Mouse (Mus musculus): ENCODE measurements around the gene Cux2. TPM values are rescaled to one million over a fixed set of nuclear protein-coding genes. Genes with fewer than 3 reads are reported as not detected.

The Cux2 gene
- polyA plus RNA-seq, 1 experiment from 2014 or later, result 27.3 TPM

DNA sequence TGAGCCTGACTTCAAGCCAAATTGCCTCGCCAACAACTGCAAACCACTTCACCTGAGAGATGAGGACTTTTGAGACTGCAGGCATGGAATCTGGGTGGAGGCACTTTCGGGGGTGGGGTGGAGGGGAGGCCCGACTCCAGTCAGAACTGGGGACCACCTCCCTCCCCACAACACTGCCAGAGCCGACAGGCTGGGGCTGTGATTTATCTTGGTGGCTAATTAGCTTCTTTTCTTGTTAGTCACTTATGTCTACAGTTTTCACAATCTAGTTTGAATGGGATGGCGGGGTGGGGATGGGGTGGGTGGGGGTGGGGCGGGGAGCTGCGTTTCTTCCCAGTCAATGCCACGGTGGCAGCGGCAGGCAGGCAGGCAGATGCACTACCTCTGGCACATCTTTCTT is 125.5 kb downstream of the Cux2 start:
- ATAC-seq (replicated peaks), result no peak
- H3K4me3 ChIP-seq, result no peak overlapping the region
- H3K36me3 ChIP-seq (replicated peaks), result no peaks in the 10 kb centered on the region
- H3K4me2 ChIP-seq, result no peak overlapping the region
- 0 out of 2 replicates have a peak, but pooled peaks cover 4% of the 10 kb centered on the region for H3K27me3 ChIP-seq (replicated peaks)
- no peaks in the 10 kb centered on the region for H3K9me3 ChIP-seq
- WGBS, result 21% methylated on average over 9 of the region's 9 CpGs
- H3K9ac ChIP-seq, result no peak overlapping the region
- H3K27ac ChIP-seq, result no peak overlapping the region
- peaks cover 44% of the 10 kb centered on the region for H3K4me1 ChIP-seq

DNA sequence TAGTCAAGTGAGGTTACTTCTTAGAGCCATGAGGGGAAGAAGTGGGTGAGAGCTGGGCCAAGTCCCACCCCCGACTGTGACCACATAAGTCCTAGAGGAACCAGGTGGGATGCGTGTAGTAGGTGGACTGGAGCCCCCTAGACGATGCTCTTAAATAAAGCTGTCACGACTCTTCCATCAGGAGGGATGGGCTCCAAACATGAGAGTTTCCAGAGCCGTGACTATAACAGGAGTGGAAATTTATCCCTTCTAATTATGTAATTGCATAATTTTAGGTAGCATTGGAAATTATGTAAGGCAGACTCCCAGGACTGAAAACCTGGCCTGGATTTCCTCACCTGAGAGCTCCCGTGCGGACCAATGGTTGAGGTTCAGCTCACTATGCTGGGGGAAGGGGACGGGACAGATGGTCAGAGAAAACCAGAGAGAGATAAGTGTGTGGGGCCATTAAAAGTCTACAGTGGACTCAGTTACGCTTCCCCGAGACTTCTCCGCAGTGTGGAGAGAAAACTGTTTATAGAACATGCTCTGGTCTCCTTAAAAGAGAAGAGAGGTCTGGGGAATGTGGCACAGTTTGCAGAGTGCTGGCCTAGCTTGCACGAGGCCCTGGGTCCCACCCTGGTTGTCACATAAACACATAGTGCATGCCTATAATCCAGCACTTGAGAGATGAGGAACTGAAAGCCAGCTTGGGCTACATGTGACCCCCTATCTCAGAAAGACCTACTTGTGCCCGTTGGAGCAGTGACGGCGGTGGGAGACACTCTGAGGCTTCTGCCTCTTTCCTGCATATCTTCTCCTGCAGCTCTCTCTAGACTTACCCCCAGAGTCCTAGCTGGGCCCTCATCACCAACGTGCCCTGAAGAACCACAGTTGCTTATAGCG is 126.7 kb downstream of the Cux2 start:
- no peak overlapping the region for H3K4me3 ChIP-seq
- no peak overlapping the region for H3K27ac ChIP-seq
- 84% methylated on average over 17 of the region's 17 CpGs for WGBS
- H3K9ac ChIP-seq, result no peak overlapping the region
- H3K36me3 ChIP-seq (replicated peaks), result no peaks in the 10 kb centered on the region
- H3K4me1 ChIP-seq, result peaks cover 39% of the 10 kb centered on the region
- no peaks in the 10 kb centered on the region for H3K9me3 ChIP-seq
- H3K4me2 ChIP-seq, result no peak overlapping the region
- H3K27me3 ChIP-seq (replicated peaks), result 0 out of 2 replicates have a peak, but pooled peaks cover 4% of the 10 kb centered on the region
- no peak for ATAC-seq (replicated peaks)

DNA sequence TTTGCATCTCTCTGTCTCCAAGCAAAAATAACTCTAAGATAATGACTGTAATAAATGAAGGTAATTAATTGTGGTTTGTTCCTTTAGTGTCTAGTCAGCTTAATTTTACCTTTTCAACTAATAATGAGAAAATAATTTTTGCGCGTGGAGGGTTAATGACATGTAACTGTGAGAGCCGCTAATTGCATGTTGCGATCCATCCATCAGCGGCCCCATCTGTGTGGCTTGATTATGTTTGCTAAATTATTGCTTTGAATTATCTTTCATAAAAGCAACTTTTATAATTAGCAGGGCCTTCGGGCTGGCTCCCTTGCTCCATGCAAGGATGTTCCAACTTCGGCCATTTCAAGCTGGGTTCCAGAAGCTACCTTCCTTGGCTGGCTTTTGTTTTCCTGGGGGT is 130.7 kb downstream of the Cux2 start:
- no peak for ATAC-seq (replicated peaks)

DNA sequence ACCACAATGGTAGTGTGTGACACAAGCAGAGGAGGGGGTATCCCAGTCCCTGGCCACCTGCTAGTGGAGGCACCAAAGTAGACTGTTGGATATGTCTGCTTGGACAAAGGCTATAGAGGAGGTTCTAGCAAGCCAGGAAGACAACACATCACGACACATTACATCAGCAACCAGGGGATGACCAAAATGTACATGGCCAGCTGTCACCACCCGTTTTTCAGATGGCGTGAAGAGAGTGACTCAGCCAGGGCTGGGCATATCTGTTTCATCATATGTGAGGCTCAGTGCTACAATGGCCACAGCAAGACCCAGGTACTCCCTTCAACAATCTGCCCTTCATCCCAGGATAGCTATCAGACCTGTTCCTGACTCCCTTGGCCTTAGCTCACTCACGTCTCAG is 133.1 kb downstream of the Cux2 start:
- Histone ChIP-seq H3K9me3 (no peaks in the 10 kb centered on the region), H3K36me3 (replicated peaks) (no peaks in the 10 kb centered on the region), H3K27ac (no peak overlapping the region), H3K9ac (no peak overlapping the region), H3K27me3 (replicated peaks) (no peaks in the 10 kb centered on the region), H3K4me1 (peaks cover 9% of the 10 kb centered on the region; the same call in 1 of the 2 replicates), H3K4me3 (no peak overlapping the region), H3K4me2 (no peak overlapping the region)
- 85% methylated on average over 4 of the region's 4 CpGs for WGBS
- no peak for ATAC-seq (replicated peaks)

More for the DNA sequence above, 130.7 kb downstream of the Cux2 start:
- 0 out of 2 replicates have a peak, but pooled peaks cover 4% of the 10 kb centered on the region for H3K27me3 ChIP-seq (replicated peaks)
- H3K4me3 ChIP-seq, result no peak overlapping the region
- WGBS, result 70% methylated on average over 7 of the region's 7 CpGs
- no peaks in the 10 kb centered on the region for H3K9me3 ChIP-seq
- no peak overlapping the region for H3K4me2 ChIP-seq
- no peak overlapping the region for H3K27ac ChIP-seq
- H3K9ac ChIP-seq, result no peak overlapping the region
- H3K36me3 ChIP-seq (replicated peaks), result no peaks in the 10 kb centered on the region
- peaks cover 6% of the 10 kb centered on the region; the same call in 1 of the 2 replicates for H3K4me1 ChIP-seq

DNA sequence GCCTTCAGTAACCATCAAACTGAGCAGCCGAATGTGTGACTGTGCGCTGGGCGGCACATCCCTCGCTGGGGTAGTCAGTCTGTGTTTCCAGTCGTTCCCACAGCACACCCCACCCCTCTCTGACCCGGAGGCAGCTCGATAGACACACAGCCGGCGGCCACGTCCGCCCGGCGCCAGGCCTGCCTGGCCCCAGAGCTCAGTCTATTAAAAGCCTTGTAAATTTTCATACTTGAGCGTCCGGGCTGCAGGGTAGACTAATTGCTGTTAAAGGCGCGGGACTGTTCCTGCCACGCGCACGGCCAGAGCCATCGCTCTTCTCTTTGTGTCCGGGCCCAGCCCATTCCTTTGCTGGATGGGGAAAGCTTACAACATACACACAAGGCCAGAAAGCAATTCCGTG is 135.9 kb downstream of the Cux2 start:
- no peak overlapping the region for H3K9ac ChIP-seq
- no peak; the same call in 1 of the 2 replicates for ATAC-seq (replicated peaks)

DNA sequence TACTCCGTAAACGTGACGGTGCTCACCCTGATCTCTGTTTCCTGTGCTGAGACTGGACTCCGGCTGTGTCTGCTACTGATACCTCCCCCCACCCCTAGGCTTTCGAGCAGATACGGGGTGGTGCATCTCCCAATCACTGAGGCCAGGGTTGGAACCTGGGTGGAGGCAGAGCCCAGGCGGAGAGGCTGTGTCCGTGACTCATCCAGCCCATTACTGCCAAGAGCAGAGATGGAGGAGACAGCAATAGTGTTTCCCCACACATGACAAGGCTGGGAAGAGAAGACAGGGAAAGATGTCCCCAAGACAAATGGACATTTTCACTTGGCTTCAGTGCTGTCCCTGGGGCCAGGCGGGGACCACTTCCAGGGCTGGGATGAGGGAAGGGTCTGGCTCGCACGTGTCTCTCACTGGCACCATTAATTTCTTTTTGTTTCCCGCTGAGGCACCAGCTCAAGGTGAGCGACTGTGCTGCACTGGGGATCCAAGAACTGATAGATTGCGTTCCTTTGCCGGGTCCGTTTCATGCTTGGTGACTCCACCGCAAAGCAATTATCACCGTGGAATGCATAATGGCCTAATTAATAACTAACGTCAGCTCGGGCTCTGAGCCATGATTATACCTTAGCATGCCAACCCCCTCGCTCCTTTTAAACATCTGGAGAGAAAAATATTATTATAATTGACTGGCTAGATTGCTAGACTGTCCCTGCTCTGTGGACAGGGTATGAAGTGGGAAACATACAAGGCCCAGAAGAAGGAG is 140.5 kb downstream of the Cux2 start:
- Histone ChIP-seq H3K4me3 (no peak overlapping the region), H3K36me3 (replicated peaks) (no peaks in the 10 kb centered on the region), H3K27me3 (replicated peaks) (no peaks in the 10 kb centered on the region), H3K9ac (no peak overlapping the region), H3K4me1 (peaks cover 14% of the 10 kb centered on the region), H3K9me3 (no peaks in the 10 kb centered on the region), H3K27ac (peak overlapping the region; percentile 20; the same call in 1 of the 2 replicates), H3K4me2 (no peak overlapping the region)
- 71% methylated on average over 21 of the region's 21 CpGs for WGBS
- no peak for ATAC-seq (replicated peaks)

More for the DNA sequence above, 135.9 kb downstream of the Cux2 start:
- no peaks in the 10 kb centered on the region for H3K27me3 ChIP-seq (replicated peaks)
- H3K4me3 ChIP-seq, result no peak overlapping the region
- WGBS, result 42% methylated on average over 23 of the region's 23 CpGs
- no peaks in the 10 kb centered on the region for H3K36me3 ChIP-seq (replicated peaks)
- H3K4me1 ChIP-seq, result peaks cover 9% of the 10 kb centered on the region; the same call in 1 of the 2 replicates
- H3K4me2 ChIP-seq, result no peak overlapping the region
- H3K27ac ChIP-seq, result peak overlapping the region; percentile 52
- no peaks in the 10 kb centered on the region for H3K9me3 ChIP-seq

DNA sequence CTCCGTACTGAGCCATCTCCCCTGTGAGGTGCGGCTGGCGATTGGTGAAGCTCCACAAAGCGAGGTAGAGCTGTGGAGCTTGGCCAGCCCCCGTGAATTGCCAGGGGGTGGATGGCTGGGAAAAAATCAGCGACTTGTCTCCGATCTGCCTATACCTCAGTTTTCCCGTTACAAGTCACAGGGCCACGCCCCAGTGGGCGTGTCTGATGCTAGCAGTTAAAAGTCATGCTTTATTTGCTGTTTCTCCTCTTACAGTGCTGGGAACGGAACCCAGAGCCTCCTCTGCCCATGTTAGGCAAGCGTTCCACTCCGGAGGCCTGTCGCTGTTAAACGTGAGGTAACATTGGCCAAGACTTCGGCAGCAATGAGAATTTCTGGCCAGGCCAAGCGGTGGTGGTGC is 144.2 kb downstream of the Cux2 start:
- no peak overlapping the region for H3K9ac ChIP-seq

DNA sequence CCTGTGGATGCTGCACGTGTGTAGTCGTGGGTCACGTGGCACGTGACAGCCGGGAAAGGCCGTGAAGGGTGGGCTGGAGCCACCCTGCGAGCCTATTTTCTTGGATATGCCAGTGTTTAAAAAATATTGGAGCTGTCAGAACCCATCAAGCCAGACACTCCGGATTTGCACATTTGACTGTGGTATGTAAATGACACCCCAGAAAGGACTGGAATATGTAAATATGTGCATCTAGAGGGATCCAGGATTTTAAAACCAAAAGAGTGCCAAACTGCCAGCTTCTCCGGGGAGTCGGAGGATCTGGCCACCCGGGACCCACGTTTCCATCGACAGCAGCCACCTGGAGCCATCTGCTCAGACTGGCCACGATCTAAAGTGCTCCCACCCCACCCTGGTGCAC is 145.1 kb downstream of the Cux2 start:
- Histone ChIP-seq H3K4me2 (no peak overlapping the region), H3K4me3 (no peak overlapping the region), H3K9ac (no peak overlapping the region), H3K27ac (peak overlapping the region; percentile 72; the same call in 1 of the 2 replicates), H3K4me1 (peaks cover 28% of the 10 kb centered on the region), H3K36me3 (replicated peaks) (no peaks in the 10 kb centered on the region), H3K9me3 (no peaks in the 10 kb centered on the region), H3K27me3 (replicated peaks) (no peaks in the 10 kb centered on the region)
- 68% methylated on average over 14 of the region's 14 CpGs for WGBS
- 0 out of 2 replicates have a peak, but pooled peaks have one; percentile 43 for ATAC-seq (replicated peaks)

More for the DNA sequence above, 144.2 kb downstream of the Cux2 start:
- Histone ChIP-seq H3K4me3 (no peak overlapping the region), H3K36me3 (replicated peaks) (no peaks in the 10 kb centered on the region), H3K4me1 (peaks cover 28% of the 10 kb centered on the region), H3K27ac (no peak overlapping the region), H3K27me3 (replicated peaks) (no peaks in the 10 kb centered on the region), H3K4me2 (no peak overlapping the region), H3K9me3 (no peaks in the 10 kb centered on the region)
- WGBS, result 79% methylated on average over 17 of the region's 17 CpGs
- ATAC-seq (replicated peaks), result no peak

DNA sequence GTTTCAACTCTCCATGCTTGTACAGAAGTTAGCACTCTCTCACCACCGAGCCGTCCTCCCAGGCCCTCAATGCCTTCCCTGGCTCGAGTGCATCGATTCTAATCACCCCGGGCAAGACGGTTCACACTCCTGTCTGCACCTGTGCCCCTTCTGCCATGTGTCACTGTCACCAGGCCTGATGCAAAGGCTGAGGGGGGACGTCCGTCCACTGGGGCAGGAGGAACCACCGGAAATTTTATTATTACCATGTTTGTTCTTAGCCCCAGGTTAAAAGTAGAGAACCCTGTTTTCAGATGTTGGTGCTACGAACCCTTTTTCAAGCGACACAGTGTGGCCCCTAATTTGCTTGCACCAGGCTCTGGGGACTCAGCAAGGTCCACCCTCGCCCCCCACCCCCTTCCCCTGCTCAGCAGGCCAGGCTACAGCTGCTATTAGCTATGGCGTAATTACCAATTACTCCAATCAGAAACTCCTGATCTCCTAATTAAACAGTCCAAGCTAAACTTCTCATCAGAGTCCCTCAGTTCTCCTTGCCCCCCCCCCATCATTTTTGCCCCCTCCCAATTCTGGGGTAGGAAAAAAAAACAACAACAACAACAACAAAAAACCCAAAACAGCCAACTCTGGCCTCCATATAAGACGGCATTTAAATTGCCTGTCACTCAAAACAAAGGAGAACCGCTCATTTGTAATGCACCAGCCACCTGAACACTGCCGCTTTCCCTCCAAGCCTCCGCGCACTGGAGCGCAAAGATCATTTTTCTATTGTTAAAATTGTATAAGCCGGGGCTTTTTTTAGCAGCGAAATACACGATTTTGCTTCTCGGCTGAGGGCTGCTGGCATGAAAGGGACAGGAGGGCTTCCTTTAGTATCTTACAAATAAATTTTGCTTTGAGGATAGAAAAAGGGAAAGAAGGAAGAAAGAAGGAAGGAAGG is 146.8 kb downstream of the Cux2 start:
- Histone ChIP-seq H3K9ac (peak overlapping the region; percentile 12; the same call in 1 of the 2 replicates), H3K4me1 (peaks cover 28% of the 10 kb centered on the region), H3K9me3 (no peaks in the 10 kb centered on the region), H3K27me3 (replicated peaks) (no peaks in the 10 kb centered on the region), H3K27ac (peak overlapping the region; percentile 72), H3K36me3 (replicated peaks) (no peaks in the 10 kb centered on the region), H3K4me3 (no peak overlapping the region), H3K4me2 (0 out of 2 replicates have a peak overlapping the region, but pooled peaks have one; percentile 1)
- 24% methylated on average over 23 of the region's 23 CpGs for WGBS
- ATAC-seq (replicated peaks), result no peak

DNA sequence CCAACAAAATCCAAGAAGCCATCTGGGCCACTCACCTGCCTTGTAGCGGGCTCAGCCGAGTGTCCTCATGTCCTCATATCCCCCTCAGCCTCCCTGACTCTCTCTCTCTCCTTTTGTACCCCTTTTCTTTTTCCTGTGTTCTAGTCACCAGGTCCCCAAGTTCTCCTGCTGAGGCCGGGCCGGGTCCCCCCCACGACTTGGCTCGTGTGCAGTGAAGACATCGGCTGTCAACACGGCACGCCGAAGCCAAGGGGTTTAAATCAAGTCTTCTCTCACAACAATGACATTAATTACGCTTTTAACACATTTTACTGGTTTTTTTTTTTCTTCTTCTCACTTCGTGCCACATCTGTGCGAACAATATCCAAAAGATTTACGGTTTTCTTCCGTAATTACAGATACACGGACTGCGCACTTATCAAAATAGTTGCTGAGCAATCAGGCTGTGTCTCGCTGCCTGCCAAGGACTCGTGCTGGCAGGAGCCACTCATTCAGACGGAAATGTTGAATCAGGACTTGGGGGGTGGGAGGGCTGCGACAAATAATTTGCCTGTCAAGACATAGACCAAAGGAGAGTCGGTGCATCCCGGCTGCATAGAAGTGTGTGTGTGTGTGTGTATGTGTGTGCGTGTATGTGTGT is 154.7 kb downstream of the Cux2 start:
- H3K36me3 ChIP-seq (replicated peaks), result no peaks in the 10 kb centered on the region
- 49% methylated on average over 24 of the region's 24 CpGs for WGBS
- no peak overlapping the region; the same call in 1 of the 2 replicates for H3K9ac ChIP-seq
- H3K27ac ChIP-seq, result 0 out of 2 replicates have a peak overlapping the region, but pooled peaks have one; percentile 30
- no peak for ATAC-seq (replicated peaks)
- no peaks in the 10 kb centered on the region for H3K9me3 ChIP-seq
- 0 out of 2 replicates have a peak, but pooled peaks cover 2% of the 10 kb centered on the region for H3K27me3 ChIP-seq (replicated peaks)
- H3K4me2 ChIP-seq, result no peak overlapping the region
- peaks cover 16% of the 10 kb centered on the region for H3K4me1 ChIP-seq
- no peak overlapping the region for H3K4me3 ChIP-seq

DNA sequence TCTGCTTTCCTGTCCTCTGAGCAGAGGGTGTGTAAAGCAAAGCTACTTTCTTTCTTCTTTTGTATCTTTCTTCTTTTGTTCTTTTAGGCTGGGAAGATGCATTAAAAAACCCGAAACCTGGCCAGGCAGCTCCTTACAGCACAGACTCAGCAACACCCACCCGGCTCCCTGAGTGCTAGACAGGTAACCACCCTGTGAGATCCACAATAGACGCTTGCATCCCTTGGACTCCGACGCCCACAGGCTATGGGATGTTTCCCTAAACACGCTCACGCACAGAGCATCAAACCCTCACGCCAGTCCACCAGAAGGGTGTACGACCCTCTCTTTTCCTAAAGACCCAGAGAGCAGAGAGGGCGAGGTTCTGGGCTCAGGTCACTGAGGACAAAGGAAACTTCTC is 155.3 kb downstream of the Cux2 start:
- WGBS, result 51% methylated on average over 10 of the region's 10 CpGs
- Histone ChIP-seq H3K4me1 (peaks cover 21% of the 10 kb centered on the region), H3K27me3 (replicated peaks) (0 out of 2 replicates have a peak, but pooled peaks cover 2% of the 10 kb centered on the region), H3K27ac (no peak overlapping the region), H3K4me2 (no peak overlapping the region), H3K9me3 (no peaks in the 10 kb centered on the region), H3K4me3 (no peak overlapping the region), H3K9ac (no peak overlapping the region), H3K36me3 (replicated peaks) (no peaks in the 10 kb centered on the region)
- ATAC-seq (replicated peaks), result no peak
